Comparison of ENCODE assay signal across 10 mouse cellular contexts in genomic region chr7:111741595-111741994, GRCm38 (mm10). TPM values are rescaled to one million over a fixed set of nuclear protein-coding genes. Genes with fewer than 3 reads are reported as not detected.
DNase-seq lines count a peak whose midpoint lies in the region; ATAC-seq and TF ChIP-seq lines count a peak whose summit lies in the region.
"Had no signal": no experiment of that assay in that cellular context is flagged by ENCODE, and none has a peak within 500 bp of the region (broad histone marks: within the 10 kb centered on the region; RNA-seq: fewer than 3 reads in every experiment).

No protein-coding gene starts in this region.

- peak; percentile 56 for DNase-seq in gastrocnemius, adult 18-20 months (ENCODE audit: low spot score)
- no peak for DNase-seq in gastrocnemius, postnatal 4 days (ENCODE audit: low spot score in 2 of 2)
- DNase-seq in cerebellum, adult 9-11 months: peak; percentile 35
- DNase-seq in left cerebral cortex, adult 18-20 months (ENCODE audit: low spot score in 2 of 2): no peak
- no peak for DNase-seq in spleen, adult 12 weeks (ENCODE audit: low spot score)
- DNase-seq: thymus, adult 18-20 months had no signal

- H3K4me3 ChIP-seq in heart, embryonic 15.5 days: no peak overlapping the region
- H3K4me3 ChIP-seq in lung, embryonic 15.5 days: no peak overlapping the region
- H3K4me3 ChIP-seq in intestine, postnatal 0 days (ENCODE audit: low read depth, low read length): no peak overlapping the region

- 39% methylated on average over 2 of the region's 2 CpGs for WGBS in heart, embryonic 15.5 days
- 34% methylated on average over 2 of the region's 2 CpGs for WGBS in lung, embryonic 15.5 days
- 46% methylated on average over 2 of the region's 2 CpGs for WGBS in intestine, postnatal 0 days

- no peaks in the 10 kb centered on the region for H3K9me3 ChIP-seq in heart, embryonic 15.5 days (replicated peaks)
- no peaks in the 10 kb centered on the region for H3K9me3 ChIP-seq in lung, embryonic 15.5 days
- H3K9me3 ChIP-seq in intestine, postnatal 0 days (ENCODE audit: control insufficient read depth): no peaks in the 10 kb centered on the region

- H3K27me3 ChIP-seq in heart, embryonic 15.5 days: no peaks in the 10 kb centered on the region
- H3K27me3 ChIP-seq in lung, embryonic 15.5 days: no peaks in the 10 kb centered on the region
- H3K27me3 ChIP-seq in intestine, postnatal 0 days (replicated peaks; ENCODE audit: control insufficient read depth, insufficient read depth, low read length): no peaks in the 10 kb centered on the region

- H3K9ac ChIP-seq in heart, embryonic 15.5 days: no peak overlapping the region
- no peak overlapping the region for H3K9ac ChIP-seq in lung, embryonic 15.5 days
- no peak overlapping the region for H3K9ac ChIP-seq in intestine, postnatal 0 days (ENCODE audit: low read depth, low read length)

- no peak for TF ChIP-seq CTCF in intestine, postnatal 0 days (IDR thresholded peaks at IDR 0.05; ENCODE audit: low read depth)

- H3K4me1 ChIP-seq in heart, embryonic 15.5 days (replicated peaks): peaks cover 37% of the 10 kb centered on the region
- H3K4me1 ChIP-seq in lung, embryonic 15.5 days: peaks cover 66% of the 10 kb centered on the region
- no peaks in the 10 kb centered on the region for H3K4me1 ChIP-seq in intestine, postnatal 0 days (replicated peaks; ENCODE audit: control insufficient read depth, insufficient read depth, low read length)

- peak overlapping the region; percentile 27 for H3K27ac ChIP-seq in heart, embryonic 15.5 days
- H3K27ac ChIP-seq in lung, embryonic 15.5 days: peak overlapping the region; percentile 58
- H3K27ac ChIP-seq in intestine, postnatal 0 days (ENCODE audit: low read depth, low read length): no peak overlapping the region

- no peak overlapping the region for H3K4me2 ChIP-seq in heart, embryonic 15.5 days
- no peak overlapping the region for H3K4me2 ChIP-seq in lung, embryonic 15.5 days
- H3K4me2 ChIP-seq in intestine, postnatal 0 days (replicated peaks; ENCODE audit: low read depth): no peak overlapping the region

- 0 out of 2 replicates have a peak, but pooled peaks have one; percentile 35 for ATAC-seq in heart, embryonic 15.5 days (replicated peaks; ENCODE audit: insufficient number of reproducible peaks, insufficient read depth, low FRiP score, low read depth)
- no peak for ATAC-seq in lung, embryonic 15.5 days (ENCODE audit: borderline replicate concordance, extremely low read depth, low FRiP score, low TSS enrichment)
- no peak for ATAC-seq in intestine, postnatal 0 days

- H3K36me3 ChIP-seq in heart, embryonic 15.5 days: no peaks in the 10 kb centered on the region
- H3K36me3 ChIP-seq in lung, embryonic 15.5 days: no peaks in the 10 kb centered on the region
- no peaks in the 10 kb centered on the region for H3K36me3 ChIP-seq in intestine, postnatal 0 days (ENCODE audit: control insufficient read depth, insufficient read depth)

RNA-seq across cellular contexts. Expression of gene Galnt18, which starts 38.2 kb away (rescaled TPM):
- total RNA-seq in gastrocnemius, adult 18-20 months (2021): 1 to 10 TPM; 2.6 to 3.2 TPM
- 10 to 100 TPM; 15.3 to 16.8 TPM for total RNA-seq in gastrocnemius, postnatal 4 days (2021)
- polyA plus RNA-seq in heart, embryonic 15.5 days (2015; fragmentation: Nextera tagmentation; extraction: Ambion mirVana): 16.0 and 22.0 TPM in 2 replicates
- 35.8 and 38.2 TPM in 2 replicates for polyA plus RNA-seq in lung, embryonic 15.5 days (2015; fragmentation: Nextera tagmentation; extraction: Ambion mirVana)
- 6.9 and 7.8 TPM in 2 replicates for polyA plus RNA-seq in intestine, postnatal 0 days (2015; fragmentation: Nextera tagmentation; extraction: Ambion mirVana)
- total RNA-seq in left cerebral cortex, adult 18-20 months (2021): 10 to 100 TPM; 37.1 to 39.4 TPM
- total RNA-seq: megakaryocyte-erythroid progenitor cell, adult 5-6 weeks had no signal

Comparison
In these comparisons a context has a peak if more than half of its experiments do, and no peak if none do; other contexts are left out.
1. DNase-seq: peak in gastrocnemius, adult 18-20 months (single experiment) and cerebellum, adult 9-11 months (single experiment); none in gastrocnemius, postnatal 4 days (0 of 2), left cerebral cortex, adult 18-20 months (0 of 2) and spleen, adult 12 weeks (single experiment).